Mouse (Mus musculus) common myeloid progenitor, adult 5-6 weeks (primary cell): ENCODE results near the gene Rft1. TPM values are rescaled to one million over a fixed set of nuclear protein-coding genes. Genes with fewer than 3 reads are reported as not detected.

ENCODE experiments used
- ATAC-seq: replicated peaks from 2 replicates; pipeline ENCODE4 v1.8.0; 2016; ENCODE audit warnings: low read depth, mild to moderate bottlenecking, moderate TSS enrichment, inconsistent platforms; ENCODE audit not compliant: poor library complexity, severe bottlenecking
- total RNA-seq: library from RNA; stranded (forward); fragments of 200-1000, 187-1606 nt; gene quantifications from 2 replicates; pipeline ENCODE4 v1.2.3, GENCODE M21; 2017

Rft1 gene
- total RNA-seq, 1 experiment from 2014 or later: 18.3 TPM

DNA sequence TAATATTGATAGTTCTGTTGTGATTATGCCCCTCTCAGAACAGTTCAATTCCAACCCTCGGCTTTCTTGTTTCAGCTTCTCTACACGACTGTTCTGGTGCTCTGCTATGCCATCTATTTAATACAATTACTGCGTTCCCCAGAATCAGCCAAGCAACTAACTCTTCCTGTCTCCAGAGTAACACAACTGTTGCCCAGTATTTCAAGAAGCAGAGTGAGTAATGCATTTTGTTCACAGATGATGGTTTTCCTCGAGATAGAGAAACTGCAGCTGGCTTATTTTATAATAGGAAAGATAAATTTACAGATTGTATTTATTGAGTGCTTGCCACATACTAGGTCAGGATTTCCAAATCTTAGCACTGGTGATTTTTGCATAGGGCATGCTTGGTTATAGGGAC is 12.4 kb downstream of the Rft1 start:
- ATAC-seq: no peak

DNA sequence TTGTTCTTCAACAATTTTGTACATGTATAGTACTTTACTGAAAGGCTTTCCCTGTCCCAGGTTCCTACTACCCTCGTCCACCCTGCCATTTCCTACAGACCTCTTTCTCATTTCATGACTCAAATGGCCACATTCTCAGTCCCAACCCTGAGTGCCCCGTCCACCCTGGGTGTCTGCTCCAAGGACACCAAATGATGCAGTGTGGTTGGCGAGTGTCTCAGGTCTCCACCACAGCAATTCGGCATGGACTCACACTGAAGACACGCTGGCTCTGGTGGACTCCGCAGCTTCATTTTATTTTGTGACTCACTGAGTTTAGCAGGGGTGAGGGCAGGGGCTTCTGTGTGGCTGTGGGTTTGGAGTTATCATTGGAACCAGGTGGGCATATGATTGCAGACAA is 16.0 kb downstream of the Rft1 start:
- ATAC-seq: no peak

DNA sequence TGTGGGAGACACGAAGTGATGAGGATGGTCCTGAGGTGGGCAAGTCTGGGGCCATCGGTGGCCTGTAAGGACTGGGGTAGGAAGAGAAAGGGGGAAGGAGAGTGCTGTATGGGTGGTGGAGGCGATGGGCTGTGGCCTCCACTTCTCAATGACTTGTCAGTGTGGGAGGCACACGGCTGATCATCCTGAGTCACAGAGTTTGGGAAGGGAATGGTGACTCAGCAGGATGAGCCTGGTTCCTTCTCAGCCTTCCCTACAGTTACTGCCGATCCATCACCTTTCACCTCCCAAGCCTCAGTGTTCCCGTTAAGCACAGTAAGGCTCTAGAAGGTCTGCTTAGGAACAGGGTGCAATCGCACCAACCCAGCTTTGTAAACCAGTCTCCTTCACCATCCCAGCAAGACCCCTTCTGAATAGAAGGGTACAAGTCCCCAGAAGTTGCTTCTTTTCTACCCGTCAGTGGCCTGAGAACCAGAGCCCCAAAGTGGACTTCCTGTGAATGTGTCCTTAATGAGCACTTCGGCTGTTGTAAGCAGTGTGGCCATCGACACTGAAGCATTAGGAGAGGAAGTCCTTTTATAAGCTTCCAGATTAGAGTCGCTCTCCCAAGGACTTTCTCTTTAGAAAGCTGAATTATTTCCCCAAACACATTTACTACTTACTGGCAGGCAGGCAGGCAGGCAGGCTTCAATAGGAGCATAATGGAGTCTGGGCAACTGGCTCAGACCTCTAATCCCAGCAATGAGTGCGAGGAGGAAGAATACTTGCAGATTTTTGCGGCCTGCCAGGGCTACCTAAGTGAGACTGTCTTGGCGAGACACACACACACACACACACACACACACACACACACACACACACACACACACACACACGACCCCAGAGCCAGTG is 17.2 kb downstream of the Rft1 start:
- no peak for ATAC-seq

DNA sequence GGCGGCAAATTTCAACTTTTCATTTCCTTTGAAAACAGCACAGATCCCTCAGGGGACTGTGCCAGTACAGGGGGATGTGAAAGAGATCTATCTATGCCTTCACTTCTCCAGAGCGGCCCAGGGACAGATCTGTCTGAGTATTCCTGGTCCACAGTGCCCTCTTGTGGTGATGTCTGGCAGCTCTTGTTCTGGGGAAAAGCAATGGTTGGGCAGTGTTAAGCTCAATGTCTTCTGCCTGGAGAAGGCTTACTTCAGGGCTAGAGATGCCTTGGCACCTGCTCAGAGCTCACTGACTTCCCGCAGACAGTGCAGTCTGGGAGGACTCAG is 17.8 kb downstream of the Rft1 start:
- peak; percentile 85 for ATAC-seq

DNA sequence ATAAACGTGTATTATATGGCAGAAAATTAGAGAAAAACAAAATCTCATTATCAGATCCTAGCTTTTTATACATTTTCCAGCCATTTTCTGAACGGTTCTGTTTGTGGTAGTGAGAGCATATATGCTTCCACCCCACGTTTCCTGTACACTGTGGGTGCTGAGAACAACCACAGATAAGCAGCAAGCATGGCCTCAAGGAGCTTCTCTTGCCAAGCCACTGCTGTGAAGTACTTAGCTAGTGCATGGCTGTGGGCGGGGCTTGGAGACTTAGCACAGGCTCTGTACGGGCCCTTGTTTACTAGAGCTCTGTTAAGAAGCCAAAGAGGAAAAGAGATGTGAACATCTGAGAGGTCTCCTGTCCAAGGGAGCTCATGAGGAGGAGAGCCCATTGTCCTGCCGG is 20.8 kb downstream of the Rft1 start:
- peak; percentile 92 for ATAC-seq

DNA sequence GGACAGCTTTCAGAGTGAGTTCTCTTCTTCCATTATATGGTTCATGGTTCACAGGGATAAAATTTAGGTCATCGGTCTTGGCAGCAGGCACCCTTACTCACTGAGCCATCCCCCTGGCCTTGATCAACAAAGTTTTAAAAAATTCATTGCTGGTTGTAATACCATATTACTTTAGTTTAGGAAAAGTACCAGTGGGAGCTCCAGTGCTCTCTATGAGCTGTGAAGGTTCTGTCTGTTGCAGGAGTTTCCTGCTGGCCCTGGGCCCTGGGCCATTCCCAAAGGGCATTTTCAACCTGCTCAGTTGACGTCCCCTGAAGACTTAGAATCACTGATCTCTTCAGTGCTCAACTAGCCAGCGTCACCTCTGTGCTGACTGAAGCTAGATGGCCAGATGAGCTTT is 28.0 kb downstream of the Rft1 start:
- no peak for ATAC-seq

DNA sequence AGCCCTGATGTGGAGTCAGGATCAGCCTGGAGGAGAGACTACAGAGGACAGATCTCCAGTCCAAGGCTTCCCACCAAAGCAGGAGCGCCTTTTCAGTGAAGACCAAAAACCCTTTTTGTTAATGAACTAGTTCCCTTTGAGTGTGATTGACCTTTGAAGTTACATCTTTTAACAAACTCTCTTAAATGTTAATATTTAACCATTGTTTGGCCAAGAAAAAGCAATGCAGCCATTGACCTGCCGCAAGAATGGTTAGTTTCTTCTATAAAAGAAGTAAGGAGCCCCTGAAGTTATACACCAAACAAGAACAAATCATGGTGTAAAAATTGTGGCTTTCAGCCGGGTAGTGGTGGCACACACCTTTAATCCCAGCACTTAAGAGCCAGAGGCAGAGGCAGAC is 36.5 kb downstream of the Rft1 start:
- no peak for ATAC-seq

DNA sequence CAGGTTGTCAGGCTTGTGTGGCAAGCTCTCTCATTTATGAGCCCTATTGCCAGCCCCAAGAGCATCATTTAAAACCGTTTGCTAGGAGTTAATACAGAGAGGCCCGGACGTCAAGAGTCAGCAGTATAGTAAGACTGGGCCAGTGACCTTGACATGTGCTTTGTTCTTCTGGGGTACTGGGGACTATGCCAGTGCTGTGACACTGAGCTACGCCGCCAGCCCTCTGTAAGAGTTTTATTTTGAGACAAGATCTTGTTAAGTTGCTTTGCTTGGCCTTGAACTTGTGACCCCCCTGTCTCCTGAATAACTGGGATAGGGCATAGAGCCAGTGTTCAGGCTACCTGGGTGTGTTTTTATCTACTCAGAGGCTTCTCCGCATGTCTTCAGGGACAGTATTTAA is 38.3 kb downstream of the Rft1 start:
- ATAC-seq: no peak

DNA sequence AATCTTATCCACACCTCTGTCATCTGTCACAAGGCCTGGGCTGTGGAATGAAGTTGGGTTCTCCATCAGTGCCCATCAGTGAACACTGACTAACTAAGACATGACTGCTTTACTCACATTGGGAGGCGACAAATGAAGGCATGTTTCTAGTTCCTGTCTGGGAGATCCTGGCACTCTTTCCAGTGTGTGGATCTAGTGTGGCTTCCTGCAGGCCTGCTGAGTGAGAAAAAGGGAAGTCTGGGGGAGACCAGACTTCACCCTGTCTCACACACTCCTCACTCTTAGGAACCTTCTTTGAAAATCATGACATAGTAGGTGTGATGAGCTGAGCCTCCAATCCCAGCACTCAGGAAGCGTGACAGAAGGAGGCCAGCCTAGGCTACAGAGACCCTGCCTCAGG is 40.6 kb downstream of the Rft1 start:
- peak; percentile 70 for ATAC-seq

DNA sequence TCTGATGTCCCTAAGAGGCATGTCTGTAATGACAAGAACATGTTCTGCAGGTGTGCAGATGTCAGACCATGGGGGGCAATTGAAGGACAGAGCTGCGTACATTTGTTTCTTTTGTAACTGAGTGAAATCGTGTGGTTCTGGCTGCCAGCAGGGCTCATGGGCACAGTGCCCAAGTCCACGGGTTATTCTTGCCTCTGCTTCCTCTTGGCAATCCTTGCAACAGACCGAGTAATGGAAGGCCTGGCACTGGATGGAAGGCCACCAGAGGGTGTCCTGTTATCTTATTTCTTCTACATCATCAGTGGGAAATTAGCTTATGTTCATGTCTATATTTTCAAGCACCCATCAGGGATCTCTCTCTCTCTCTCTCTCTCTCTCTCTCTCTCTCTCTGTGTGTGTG is 41.4 kb downstream of the Rft1 start:
- peak; percentile 65 for ATAC-seq

DNA sequence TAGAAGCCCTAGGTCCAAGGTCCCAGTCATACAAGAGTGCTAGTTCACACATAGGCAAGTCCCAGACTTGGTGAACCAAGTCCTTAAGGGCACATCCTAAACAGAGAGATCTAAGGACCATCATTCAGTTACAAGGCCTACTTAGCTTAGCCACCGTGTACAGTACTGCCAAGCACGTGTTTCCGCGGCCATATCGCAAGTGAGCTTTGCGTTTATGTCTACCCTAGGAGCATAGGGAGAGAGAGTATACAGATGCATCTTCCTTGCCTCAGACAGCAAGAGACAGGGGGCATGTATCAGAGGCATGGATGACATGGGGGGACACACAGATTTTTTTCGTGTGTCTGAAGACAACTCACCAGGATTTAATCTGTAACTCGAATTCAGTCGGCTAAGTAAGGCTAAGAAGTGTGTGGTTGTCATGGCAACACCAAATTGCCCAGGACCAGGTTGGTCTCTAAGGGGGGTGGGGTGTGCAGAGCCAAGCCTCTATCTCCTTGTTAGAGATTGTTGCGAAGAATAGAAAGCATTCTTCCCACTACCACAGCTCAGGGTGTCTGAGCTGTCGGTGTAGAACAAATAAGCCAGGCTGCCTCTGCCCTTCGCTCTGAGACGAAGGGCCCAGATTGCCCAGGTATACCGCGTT is 43.4 kb downstream of the Rft1 start:
- ATAC-seq: no peak

DNA sequence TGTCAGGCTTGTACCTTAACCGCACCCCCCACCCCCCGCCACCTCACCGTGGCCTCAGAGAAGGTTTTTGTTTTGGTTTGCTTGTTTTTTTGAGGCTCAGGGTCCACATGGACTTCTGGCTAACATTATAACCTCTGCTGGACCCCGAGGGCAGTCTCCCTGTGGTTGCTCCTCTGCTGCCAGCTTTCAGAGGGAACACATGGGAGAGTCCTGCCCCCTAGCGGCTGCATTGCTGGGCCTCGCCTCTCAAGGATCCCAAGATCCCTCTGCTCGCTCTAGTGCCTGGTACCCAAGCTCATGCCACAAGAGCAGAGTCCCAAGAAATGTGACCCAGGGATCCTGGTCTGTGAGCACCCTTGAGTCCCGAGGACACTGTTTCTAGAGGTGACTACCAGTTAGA is 45.5 kb downstream of the Rft1 start:
- ATAC-seq: peak; percentile 64; the same call in 1 of the 2 replicates

DNA sequence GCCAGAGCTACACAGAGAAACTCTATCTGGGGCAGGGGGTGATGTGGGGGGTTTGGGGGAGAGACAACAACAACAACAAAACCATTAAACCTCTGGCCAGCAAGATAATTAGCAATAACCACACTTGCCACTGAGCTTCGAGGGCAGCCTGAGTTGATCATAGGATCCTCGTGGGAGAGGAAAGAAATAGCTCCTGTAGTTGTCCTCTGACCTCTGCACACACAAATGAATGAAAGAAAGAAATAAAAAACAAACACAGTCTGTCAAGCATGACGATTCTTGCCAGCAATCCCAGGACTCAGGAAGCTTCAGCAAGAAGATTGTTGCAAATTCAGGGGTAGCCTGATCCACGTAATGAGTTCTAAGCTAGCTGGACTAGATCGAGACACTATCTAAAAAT is 48.4 kb downstream of the Rft1 start:
- ATAC-seq: no peak

DNA sequence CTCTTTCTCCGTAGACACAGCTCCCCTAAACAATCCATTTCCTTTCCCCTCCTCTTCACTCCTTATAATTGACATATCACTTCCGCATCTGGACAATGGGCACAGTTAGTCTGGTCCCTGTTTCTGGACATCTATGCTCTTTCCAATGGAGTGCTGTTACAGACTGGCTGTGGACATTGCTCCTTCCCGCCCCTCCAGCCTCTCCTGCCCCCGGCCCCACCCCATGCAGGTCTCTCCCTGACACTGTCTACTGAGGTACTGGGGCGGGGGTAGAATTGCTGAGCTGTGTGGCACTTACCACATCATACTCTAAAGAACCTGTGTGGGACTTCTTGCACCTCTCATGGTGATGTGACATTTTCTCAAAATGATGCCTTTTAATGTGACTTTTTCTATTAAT is 48.9 kb downstream of the Rft1 start:
- no peak for ATAC-seq

DNA sequence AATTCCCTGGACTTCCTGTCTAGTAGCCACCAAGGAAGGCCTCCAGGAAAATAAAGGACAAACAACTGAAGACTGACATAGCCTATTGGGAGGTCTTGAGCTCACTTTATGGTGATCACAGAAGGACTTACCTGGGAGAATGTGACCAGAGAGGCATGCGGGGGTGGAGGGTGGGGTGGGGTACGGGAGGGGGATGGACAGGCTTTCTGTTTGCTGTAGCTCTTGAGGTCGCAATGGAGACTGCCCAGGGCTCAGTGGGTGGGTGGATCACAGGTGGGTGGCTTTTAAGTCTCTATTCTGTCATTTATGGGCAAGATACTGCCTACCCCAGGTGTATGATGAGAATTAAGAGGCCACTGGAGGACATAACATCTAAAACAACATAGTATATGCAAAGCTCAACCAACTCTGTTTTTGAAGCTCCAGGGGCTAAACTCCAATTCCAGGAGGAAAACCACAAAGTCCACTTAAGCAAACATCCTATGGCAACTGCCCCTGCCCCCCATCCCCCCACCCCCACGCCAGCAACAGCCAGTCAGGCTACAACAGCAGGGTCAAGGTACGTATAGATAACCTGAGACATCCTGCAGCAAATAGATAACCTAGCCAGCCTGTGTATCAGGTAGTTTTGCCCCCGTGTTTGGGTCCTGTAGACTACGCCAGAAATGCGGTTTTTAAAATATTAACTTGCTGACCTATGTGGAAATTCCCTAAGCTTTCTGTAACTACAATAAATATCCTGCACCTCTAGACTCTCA is 50.1 kb downstream of the Rft1 start:
- no peak for ATAC-seq

DNA sequence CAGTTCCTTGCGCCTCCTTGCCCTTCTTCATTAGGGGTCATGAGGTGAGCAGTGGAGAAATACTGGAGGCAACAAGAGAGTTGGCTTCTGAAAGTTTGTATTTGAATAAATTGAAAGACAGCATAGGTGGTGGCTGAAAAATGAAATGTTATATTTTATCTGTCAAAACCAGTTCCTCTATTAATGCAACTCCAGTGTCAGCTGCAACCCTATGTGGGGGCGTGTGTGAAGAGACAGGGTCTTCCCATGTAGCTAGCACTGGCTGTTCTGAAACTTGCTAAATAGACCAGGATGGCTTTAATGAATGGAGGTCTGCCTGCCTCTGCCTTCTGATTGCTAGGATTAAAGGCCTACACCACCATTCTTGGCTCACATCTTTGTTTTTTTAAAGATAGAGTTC is 57.7 kb downstream of the Rft1 start:
- no peak for ATAC-seq

DNA sequence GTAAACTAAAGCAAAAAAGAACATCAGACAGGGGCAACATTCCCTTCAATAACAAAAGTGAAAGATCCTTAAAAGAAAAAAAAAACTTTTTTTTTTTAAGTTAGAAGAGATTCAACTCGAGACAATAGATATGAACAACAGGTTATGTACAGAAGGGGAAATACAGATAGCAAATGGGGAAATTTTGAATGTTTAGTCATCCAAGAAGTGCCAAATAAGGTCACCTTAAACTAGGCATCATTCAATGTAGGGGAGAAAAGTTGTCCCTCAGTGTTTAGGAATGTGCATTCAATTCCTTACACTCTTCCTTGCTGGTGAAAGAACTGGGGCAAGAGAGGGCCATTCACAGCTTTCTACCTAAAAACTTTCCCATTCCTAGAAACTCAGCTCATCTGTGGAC is 59.6 kb downstream of the Rft1 start:
- no peak for ATAC-seq

DNA sequence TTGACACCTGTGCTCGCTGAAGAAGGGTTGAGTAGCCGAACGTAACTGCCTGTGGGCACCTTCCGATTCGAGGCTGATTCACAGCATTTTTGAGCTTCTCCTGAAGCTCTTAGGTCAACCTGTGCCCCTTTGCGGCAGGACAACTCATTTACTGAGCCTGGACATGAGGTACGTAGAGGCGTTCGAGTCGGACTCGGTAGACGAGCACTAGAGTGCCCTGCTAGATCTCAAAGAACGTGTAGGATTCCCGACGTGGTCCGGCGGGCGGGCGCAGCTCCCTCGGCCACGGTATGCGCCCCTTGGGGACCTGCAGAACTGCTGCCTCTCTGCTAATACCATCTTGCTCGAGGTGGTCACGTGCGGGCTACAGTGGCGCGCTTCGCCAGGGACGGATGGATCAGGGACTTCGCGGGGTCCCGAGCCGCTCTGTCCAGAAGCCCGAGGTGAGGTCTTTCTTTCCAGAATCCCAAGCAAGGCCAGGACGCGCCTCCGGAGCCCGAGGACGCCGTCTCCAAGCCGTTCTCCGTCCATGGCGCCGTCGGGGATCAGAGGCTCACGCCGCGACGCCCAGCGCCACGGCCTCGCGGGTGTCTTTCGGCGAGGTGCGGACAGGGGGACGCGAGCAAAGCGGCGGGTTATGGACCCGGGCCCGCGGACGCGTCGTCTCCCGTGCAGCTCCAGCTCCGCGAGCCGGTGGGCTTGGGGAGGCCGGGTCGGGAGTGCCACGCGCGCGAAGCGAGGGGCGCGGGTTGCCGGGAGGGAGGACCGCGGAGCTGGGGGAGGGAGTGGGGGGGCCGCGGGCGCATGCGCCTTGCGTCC is 60.8 kb downstream of the Rft1 start, which contains the start of gene Sfmbt1:
TSS of gene Sfmbt1 (plus strand) at position 51 of the 819 bp plus-strand sequence.
- peak; percentile 55 for ATAC-seq

DNA sequence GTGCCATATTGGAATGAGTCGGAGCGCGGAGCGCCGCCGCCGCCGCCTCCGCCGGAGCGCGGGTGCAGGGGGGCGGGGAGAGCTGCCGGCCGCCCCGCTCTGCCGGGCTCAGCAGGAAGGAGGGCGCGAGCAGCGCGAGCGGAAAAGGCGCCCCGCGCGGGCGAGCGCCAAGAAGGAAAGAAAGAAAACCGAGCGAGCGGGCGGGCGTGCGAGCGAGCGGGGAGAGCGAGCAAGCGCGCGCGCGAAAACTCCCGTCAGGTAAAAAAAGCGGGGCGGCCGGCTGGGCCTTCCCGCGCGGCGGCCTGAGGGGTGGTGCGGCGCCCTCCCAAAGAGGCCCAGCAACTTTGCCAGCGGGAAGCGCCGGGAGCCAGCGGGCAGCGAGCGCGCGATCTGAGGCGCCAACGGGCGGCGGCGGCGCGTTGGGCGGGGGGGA is 61.5 kb downstream of the Rft1 start:
- peak; percentile 48 for ATAC-seq
